Mouse (Mus musculus) liver, embryonic 14.5 days (tissue): ENCODE data around the gene Klhl20.

Experiments used
- CTCF ChIP-seq: IDR thresholded peaks from 2 replicates; pipeline ENCODE4 v1.5.1; 2016; ENCODE audit warnings: antibody characterized with exemption, low read depth, control low read depth
- EP300 ChIP-seq: IDR thresholded peaks from 2 replicates; pipeline ENCODE4 v1.6.1; 2016; ENCODE audit warnings: antibody characterized with exemption, low read depth

DNA sequence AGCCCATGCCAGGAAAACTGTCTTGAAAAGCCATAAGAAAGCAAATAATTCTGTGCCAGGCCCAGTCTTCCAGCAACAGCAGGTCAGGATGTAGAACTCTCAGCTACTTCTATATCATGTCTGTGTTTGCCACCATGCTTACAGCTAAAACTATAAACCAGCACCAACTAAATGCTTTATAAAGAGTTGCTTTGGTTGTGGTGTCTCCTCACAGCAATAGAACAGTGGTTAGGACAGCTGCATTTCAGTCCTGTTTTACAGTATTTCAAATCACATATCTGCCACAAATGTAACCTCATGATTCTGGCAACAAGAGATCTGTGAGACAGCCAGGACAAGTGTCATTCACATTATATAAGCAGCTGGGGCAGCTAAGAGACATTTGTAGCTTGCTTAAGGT lies 90.5 kb downstream of the Klhl20 start:
- TF ChIP-seq CTCF (no peak), EP300 (no peak)
